Mouse (Mus musculus): Measurements from ENCODE around the gene Flvcr1. TPM values are rescaled to one million over a fixed set of nuclear protein-coding genes. Genes with fewer than 3 reads are reported as not detected.
A peak's percentile ranks its signal among the peaks of the same experiment; 100 is the strongest.

The Flvcr1 gene
- polyA plus RNA-seq, 1 experiment from 2014 or later: 2.6 TPM

DNA sequence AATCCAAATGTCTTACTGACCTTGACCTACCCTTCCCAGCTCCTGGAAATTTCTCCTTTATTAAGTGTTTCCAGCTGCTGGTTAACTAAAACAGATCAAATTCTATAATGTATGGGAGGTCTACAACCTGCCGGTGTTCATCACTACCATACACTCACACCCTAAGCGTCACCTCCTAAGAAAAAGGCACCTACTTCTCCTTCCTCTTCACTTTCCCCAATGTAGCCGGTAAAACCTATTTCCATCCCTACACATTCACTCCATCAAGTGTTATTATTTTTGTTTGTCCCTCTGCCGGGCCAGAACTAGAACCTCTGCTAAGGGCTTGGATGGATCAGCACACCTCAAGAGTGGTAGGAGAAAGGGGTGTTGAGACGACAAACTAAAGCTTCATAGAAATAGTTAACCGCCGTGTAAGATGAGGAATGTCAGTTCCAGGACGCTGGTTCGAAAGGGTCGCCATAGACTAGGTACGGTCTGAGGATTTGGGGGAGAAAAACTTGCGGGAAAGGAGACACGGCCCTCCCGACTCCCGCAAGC is 36.4 kb upstream of the Flvcr1 start:
- H3K27me3 ChIP-seq (ENCODE audit: insufficient read depth, low read length): no peaks in the 10 kb centered on the region
- H3K27ac ChIP-seq (ENCODE audit: low read depth): peak overlapping the region; percentile 73; the same call in 1 of the 2 replicates
- DNase-seq (no peak), ATAC-seq (peak; percentile 44)
- 4% methylated on average over 15 of the region's 15 CpGs for WGBS (ENCODE audit: insufficient replicate concordance)
- peak overlapping the region; percentile 94 for H3K4me3 ChIP-seq (ENCODE audit: low read depth, low read length)
- H3K9me3 ChIP-seq (ENCODE audit: low read length): no peaks in the 10 kb centered on the region
- peaks cover 12% of the 10 kb centered on the region for H3K36me3 ChIP-seq (replicated peaks; ENCODE audit: insufficient read depth, low read length)
- H3K4me1 ChIP-seq (ENCODE audit: insufficient read depth): peaks cover 18% of the 10 kb centered on the region
- TF ChIP-seq CTCF (IDR thresholded peaks at IDR 0.05; ENCODE audit: low read depth): no peak
- H3K9ac ChIP-seq (replicated peaks): peak overlapping the region; percentile 85
- peak overlapping the region; percentile 92 for H3K4me2 ChIP-seq (ENCODE audit: low read depth, low read length)

DNA sequence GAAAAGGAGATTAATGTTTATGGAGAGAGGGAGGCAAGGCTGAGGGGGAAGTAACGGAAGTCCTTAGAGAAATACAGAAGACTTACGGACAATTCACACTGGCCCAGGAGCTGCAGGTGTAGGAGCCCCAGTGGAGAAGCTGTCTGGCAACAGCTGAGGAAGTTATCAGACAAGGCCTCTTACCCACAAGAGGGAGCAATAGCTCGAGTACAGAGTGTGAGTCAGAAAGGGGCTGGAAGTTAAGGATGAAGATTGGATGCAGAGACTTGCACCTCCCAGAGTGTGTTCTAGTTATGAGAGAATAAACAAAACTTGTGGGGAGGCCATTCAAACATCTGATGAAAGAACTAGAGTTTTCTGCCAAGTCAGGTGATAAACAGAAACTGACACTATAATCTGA is 31.5 kb upstream of the Flvcr1 start:
- Histone ChIP-seq H3K4me2 (ENCODE audit: low read depth, low read length) (no peak overlapping the region), H3K36me3 (replicated peaks; ENCODE audit: insufficient read depth, low read length) (0 out of 2 replicates have a peak, but pooled peaks cover 2% of the 10 kb centered on the region), H3K4me1 (ENCODE audit: insufficient read depth) (peaks cover 8% of the 10 kb centered on the region), H3K4me3 (ENCODE audit: low read depth, low read length) (no peak overlapping the region), H3K9me3 (ENCODE audit: low read length) (no peaks in the 10 kb centered on the region), H3K9ac (replicated peaks) (no peak overlapping the region), H3K27me3 (ENCODE audit: insufficient read depth, low read length) (no peaks in the 10 kb centered on the region), H3K27ac (ENCODE audit: low read depth) (no peak overlapping the region)
- WGBS (ENCODE audit: insufficient replicate concordance): 60% methylated on average over 3 of the region's 3 CpGs
- DNase-seq: no peak
- TF ChIP-seq EP300 (IDR thresholded peaks at IDR 0.05; ENCODE audit: low read depth) (no peak), CTCF (IDR thresholded peaks at IDR 0.05; ENCODE audit: low read depth) (peak; percentile 31; the same call in 1 of the 2 replicates)
- no peak for ATAC-seq

DNA sequence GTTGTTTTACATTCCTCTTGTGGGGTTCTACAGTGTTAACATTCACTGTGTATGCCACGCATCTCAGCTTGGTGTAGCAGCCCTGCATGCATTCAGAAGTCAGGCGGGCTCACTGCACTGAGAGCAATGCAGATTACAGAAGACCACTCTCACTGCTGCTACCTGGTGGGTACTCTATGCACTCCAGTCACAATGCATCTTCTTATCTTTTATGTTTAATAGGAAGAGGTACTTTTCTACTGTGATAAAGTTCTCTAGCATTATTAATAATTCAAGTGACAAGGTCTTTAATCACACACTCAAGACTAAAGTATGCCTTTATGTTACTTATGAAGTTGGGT is 29.5 kb upstream of the Flvcr1 start:
- Histone ChIP-seq H3K4me2 (ENCODE audit: low read depth, low read length) (no peak overlapping the region), H3K36me3 (replicated peaks; ENCODE audit: insufficient read depth, low read length) (0 out of 2 replicates have a peak, but pooled peaks cover 2% of the 10 kb centered on the region), H3K9me3 (ENCODE audit: low read length) (no peaks in the 10 kb centered on the region), H3K4me1 (ENCODE audit: insufficient read depth) (no peaks in the 10 kb centered on the region), H3K27me3 (ENCODE audit: insufficient read depth, low read length) (no peaks in the 10 kb centered on the region), H3K9ac (replicated peaks) (no peak overlapping the region), H3K4me3 (ENCODE audit: low read depth, low read length) (no peak overlapping the region), H3K27ac (ENCODE audit: low read depth) (no peak overlapping the region)
- WGBS (ENCODE audit: insufficient replicate concordance): 46% methylated on average over 2 of the region's 2 CpGs
- ATAC-seq (peak; percentile 68), DNase-seq (no peak)
- peak; percentile 22 for TF ChIP-seq CTCF (IDR thresholded peaks at IDR 0.05; ENCODE audit: low read depth)
- 0 out of 2 replicates have a peak, but pooled peaks have one; percentile 3 for TF ChIP-seq EP300 (IDR thresholded peaks at IDR 0.05; ENCODE audit: low read depth)

DNA sequence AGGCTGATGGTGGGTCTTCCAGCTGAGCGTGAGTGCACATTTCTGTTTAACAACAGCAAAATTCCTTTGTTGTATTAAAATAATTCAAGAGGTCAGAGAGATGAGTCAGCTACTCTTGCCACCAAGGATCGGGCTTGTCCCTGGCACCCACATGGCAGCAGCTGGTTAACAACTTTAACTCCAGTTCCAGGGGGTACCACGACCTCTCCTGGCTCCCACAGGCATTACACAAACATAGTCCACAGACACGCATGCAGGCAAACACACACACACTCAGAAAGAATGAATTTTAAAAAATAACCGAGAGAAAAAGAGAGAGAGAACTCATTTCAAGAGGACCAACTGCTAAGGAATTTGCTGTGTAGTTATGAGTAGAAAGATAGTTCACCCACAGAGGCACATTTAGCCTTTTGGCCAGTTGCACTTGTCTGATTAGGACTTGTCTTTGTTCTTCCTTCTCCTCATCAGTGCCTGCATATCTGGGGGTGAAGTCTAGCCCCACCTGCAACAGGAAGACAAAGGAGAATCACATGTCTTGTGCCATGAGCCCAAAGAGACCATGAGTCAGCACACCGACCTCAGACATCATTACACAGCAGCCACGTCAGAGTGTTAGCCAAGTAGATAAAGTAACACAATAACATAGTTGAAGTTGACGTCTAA is 29.0 kb upstream of the Flvcr1 start:
- no peak overlapping the region for H3K4me3 ChIP-seq (ENCODE audit: low read depth, low read length)
- H3K27ac ChIP-seq (ENCODE audit: low read depth): no peak overlapping the region
- WGBS (ENCODE audit: insufficient replicate concordance): 53% methylated on average over 8 of the region's 8 CpGs
- H3K27me3 ChIP-seq (ENCODE audit: insufficient read depth, low read length): no peaks in the 10 kb centered on the region
- H3K9ac ChIP-seq (replicated peaks): no peak overlapping the region
- peak; percentile 77 for ATAC-seq
- peak; percentile 49 for TF ChIP-seq CTCF (IDR thresholded peaks at IDR 0.05; ENCODE audit: low read depth)
- TF ChIP-seq EP300 (IDR thresholded peaks at IDR 0.05; ENCODE audit: low read depth): peak; percentile 41; the same call in 1 of the 2 replicates
- 0 out of 2 replicates have a peak, but pooled peaks cover 2% of the 10 kb centered on the region for H3K36me3 ChIP-seq (replicated peaks; ENCODE audit: insufficient read depth, low read length)
- H3K4me1 ChIP-seq (ENCODE audit: insufficient read depth): no peaks in the 10 kb centered on the region
- H3K4me2 ChIP-seq (ENCODE audit: low read depth, low read length): no peak overlapping the region
- no peak for DNase-seq
- no peaks in the 10 kb centered on the region for H3K9me3 ChIP-seq (ENCODE audit: low read length)

DNA sequence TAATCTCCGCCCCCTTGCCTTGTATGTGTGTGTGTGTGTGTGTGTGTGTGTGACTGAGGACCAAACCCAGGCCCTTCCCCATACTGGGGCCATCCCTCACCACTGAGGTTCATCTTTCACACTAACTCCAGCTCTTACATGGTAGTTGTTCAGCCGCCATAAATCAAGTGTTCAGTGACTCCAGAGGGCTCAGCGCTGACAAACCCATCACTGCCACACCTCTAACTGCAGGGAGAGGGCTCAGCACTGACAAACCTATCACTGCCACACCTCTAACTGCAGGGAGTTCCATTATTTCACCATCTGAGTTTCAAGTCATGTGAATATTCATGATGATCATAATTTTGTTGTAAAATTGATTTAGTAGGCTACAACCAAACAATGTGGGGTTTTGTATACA is 27.6 kb upstream of the Flvcr1 start:
- no peak overlapping the region for H3K9ac ChIP-seq (replicated peaks)
- TF ChIP-seq EP300 (IDR thresholded peaks at IDR 0.05; ENCODE audit: low read depth) (no peak), CTCF (IDR thresholded peaks at IDR 0.05; ENCODE audit: low read depth) (no peak)
- H3K4me2 ChIP-seq (ENCODE audit: low read depth, low read length): no peak overlapping the region
- no peaks in the 10 kb centered on the region for H3K9me3 ChIP-seq (ENCODE audit: low read length)
- H3K4me1 ChIP-seq (ENCODE audit: insufficient read depth): no peaks in the 10 kb centered on the region
- DNase-seq: no peak
- H3K27ac ChIP-seq (ENCODE audit: low read depth): no peak overlapping the region
- H3K4me3 ChIP-seq (ENCODE audit: low read depth, low read length): no peak overlapping the region
- ATAC-seq: no peak
- WGBS (ENCODE audit: insufficient replicate concordance): 71% methylated on average over 3 of the region's 3 CpGs
- no peaks in the 10 kb centered on the region for H3K27me3 ChIP-seq (ENCODE audit: insufficient read depth, low read length)
- 0 out of 2 replicates have a peak, but pooled peaks cover 2% of the 10 kb centered on the region for H3K36me3 ChIP-seq (replicated peaks; ENCODE audit: insufficient read depth, low read length)

DNA sequence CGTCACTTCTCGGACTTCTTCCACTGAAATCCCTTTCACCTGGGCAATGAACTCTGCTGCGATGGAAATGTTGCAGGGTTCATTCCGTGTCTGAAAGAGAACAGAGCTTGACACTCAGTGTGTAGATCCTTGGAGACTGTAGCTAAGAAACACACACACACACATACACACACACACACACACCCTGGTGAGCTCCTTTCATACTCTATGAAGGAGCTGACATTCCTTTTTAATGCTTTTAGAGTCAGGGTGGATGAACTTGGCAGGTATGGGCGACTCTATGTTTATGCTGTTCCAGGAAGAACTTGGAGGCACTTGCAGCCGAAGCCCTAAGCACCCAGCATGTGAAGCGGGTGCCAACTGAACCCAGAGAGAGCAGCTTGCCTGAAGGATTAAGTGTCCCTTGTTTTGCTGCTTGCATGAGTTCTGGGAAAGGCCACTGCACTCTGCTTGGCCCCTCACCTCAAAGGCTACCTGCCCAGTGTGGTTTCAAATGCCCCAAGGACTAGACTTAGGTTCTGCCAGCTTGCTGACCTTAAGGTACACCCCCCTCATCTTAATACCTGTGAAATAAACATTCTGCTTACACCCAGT is 20.4 kb upstream of the Flvcr1 start:
- TF ChIP-seq CTCF (IDR thresholded peaks at IDR 0.05; ENCODE audit: low read depth): no peak
- TF ChIP-seq EP300 (IDR thresholded peaks at IDR 0.05; ENCODE audit: low read depth): no peak
- no peak overlapping the region for H3K27ac ChIP-seq (ENCODE audit: low read depth)
- H3K36me3 ChIP-seq (replicated peaks; ENCODE audit: insufficient read depth, low read length): peaks cover 3% of the 10 kb centered on the region; the same call in 1 of the 2 replicates
- no peaks in the 10 kb centered on the region for H3K27me3 ChIP-seq (ENCODE audit: insufficient read depth, low read length)
- H3K4me1 ChIP-seq (ENCODE audit: insufficient read depth): no peaks in the 10 kb centered on the region
- no peak overlapping the region for H3K9ac ChIP-seq (replicated peaks)
- no peak overlapping the region for H3K4me2 ChIP-seq (ENCODE audit: low read depth, low read length)
- H3K4me3 ChIP-seq (ENCODE audit: low read depth, low read length): no peak overlapping the region
- WGBS (ENCODE audit: insufficient replicate concordance): 72% methylated on average over 7 of the region's 7 CpGs
- ATAC-seq (no peak), DNase-seq (no peak)
- no peaks in the 10 kb centered on the region for H3K9me3 ChIP-seq (ENCODE audit: low read length)

All from liver, postnatal 0 days (tissue).